Mouse (Mus musculus): Measurements from ENCODE around the gene Ngdn.
"Not testable (repeated sequence)": the region's sequence is repeated elsewhere in the genome, so short reads cannot be mapped to it uniquely, and the experiment has no call there.

Gene Ngdn

DNA sequence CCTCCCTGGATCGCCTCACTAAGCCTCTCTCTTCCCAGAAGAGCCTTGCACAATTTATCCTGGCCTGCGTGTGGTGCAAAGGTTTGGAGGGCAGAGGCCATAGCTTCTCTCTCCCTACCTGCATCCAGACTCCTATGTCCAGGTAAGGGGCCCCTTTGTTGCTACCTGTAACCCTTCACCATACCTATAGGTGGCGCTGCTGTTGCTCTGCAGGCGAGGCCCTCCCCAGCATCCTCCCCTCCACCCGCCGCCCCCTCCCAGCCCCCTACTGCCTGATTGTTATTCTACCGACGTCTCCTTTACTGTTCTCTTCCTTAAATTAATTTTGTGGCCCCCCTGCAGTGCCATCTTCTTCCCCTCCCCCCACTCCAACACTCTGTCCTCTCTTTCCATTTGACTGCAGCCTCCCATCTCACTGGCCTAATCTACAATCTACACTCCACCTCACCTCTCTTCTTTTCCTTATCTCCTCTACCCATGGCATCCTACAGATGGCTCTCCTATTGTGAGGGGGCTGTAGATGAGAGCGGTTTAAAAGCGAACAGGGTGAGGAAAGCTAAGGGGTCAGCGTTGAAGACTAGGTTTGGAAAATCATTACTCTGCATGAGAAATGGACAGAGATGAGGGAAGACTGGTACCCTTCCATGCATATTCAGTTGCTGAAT, 13.9 kb downstream of the Ngdn start:
- no peak for DNase-seq (ENCODE audit: low spot score in 2 of 2)

DNA sequence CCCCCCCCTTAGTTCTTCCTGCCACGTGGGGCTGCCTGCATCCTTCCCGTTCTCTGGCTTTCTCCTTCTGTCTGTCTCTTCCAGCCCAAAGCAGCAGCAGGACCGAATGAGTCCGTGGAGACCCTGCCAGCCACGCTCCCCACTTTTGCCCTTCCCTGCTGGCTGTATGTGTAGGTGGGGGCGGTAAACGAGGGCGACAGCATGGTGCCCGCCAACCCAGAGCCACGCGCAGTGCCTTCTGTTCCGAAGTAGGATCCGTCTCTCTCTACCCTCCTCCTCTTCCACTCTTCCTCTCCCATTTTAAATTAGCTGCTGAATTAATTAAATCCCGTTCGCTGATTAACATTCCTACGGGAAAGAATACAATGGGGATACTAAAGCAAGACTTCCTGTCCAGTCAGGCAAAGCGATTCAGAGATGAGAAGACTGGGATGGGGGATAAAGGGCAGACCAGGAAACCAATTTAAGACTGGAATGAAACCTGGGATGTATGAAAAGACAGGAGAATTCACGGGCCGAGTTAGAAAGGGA, 17.5 kb downstream of the Ngdn start:
- no peak for DNase-seq (ENCODE audit: low spot score in 2 of 2)

GRCm38 (mm10) chr14:55043694-55044093, 28.4 kb downstream of the Ngdn start:
- not testable (repeated sequence) for DNase-seq (ENCODE audit: low spot score in 2 of 2)

DNA sequence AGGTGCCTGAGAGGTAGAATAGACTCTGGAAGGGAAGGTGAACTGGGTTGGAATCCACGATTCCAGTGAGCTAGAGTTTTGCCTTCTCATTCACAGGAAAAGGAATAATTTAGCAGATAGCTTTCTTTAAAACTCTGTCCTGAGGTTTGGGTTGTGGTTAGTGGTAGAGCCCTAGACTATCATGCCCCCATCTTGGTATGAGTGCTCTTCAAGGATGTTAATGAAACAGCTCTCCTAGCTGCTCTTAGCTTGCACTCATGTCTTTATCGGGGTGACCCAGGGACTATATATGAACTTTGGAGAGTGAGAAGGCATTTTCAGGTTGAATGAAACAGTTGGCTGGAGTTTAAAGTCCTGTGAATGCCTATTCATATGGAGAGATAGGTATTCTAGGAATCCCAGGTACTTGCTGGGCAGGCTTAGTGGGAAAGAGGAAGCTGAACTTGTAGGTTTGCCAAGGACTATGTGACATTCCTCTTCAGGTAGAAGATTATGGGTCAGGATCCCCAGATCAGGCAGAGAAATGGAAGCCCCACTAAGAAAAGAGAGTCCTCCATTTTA, 32.8 kb downstream of the Ngdn start:
- DNase-seq (ENCODE audit: low spot score in 2 of 2), result no peak

DNA sequence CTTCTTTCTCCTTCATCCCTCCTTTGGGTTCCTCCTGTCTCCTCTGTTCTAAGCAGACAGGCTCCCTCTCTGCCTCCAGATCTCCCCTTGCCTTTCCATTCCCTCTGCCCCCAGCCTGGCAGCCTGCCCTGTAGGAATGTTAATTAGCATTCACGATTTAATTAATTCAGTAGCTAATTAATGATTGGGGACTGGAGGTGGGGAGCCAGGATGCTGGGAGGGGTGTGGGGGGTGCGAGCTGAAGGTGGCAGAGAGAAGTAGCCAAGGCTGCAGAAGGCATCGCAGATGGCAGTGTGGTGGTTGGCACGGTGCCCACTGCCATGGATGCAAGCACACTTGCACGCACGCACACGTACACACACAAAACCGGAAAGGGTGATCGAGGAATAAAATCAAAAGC, 37.2 kb downstream of the Ngdn start:
- peak in 1 of 2 experiments; percentile 79 for DNase-seq (ENCODE audit: low spot score in 2 of 2)

- DNase-seq (ENCODE audit: low spot score in 2 of 2), result no peak
Measured at GRCm38 (mm10) chr14:55053050-55053449, 37.8 kb downstream of the Ngdn start.

DNA sequence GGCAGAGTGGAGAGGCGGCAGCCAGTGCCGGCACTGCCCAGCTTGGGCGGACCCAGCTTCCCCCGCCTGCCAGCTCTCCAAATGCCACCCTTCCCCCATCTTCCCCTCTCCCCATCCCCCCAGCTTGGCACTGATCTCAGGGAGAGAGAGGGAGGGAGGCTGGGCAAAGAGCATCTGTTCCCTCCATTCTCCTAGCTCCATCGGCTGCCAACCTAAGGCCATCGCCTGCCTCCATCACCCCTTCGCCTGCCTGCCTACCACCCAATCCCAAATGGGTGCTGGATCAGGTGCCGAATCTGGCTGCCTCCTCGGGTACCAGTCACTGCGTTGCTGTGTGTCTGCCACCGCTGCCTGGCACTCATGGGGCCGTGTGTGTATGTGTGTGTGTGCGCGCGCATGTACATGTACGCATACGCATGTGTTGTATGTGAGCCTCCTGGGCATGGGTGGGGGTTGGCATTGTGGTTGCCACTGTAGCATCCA, 38.5 kb downstream of the Ngdn start:
- peak; percentile 83 to 91 for DNase-seq (ENCODE audit: low spot score in 2 of 2)

DNA sequence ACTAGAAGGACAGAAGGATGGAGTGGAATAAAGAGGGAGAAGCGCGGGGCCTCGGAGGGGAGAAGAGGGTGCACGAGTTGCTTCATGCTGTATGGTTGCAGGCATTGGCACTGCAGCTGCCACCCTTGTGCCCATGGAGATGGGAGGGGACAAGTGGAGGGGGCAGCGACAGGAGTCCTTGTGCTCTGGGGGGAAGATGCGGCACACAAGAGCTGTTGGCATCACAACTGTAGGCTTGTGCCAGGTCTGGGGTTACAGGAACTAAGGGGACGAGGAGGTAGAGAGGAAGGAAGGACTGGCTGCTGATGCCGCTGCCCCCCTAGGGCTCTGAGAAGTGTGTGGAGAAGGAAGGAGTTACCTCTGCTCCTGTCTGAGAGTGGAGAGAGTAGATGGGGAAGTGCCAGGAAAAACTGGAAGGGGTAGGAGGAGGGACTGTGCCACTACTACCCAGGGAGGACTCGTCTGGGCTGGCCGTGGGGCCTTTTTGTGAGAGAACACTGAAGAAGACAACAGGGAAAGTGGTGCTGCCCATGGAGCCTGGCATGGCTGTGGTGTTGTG, 39.0 kb downstream of the Ngdn start:
- peak in 1 of 2 experiments; percentile 69 for DNase-seq (ENCODE audit: low spot score in 2 of 2)

DNA sequence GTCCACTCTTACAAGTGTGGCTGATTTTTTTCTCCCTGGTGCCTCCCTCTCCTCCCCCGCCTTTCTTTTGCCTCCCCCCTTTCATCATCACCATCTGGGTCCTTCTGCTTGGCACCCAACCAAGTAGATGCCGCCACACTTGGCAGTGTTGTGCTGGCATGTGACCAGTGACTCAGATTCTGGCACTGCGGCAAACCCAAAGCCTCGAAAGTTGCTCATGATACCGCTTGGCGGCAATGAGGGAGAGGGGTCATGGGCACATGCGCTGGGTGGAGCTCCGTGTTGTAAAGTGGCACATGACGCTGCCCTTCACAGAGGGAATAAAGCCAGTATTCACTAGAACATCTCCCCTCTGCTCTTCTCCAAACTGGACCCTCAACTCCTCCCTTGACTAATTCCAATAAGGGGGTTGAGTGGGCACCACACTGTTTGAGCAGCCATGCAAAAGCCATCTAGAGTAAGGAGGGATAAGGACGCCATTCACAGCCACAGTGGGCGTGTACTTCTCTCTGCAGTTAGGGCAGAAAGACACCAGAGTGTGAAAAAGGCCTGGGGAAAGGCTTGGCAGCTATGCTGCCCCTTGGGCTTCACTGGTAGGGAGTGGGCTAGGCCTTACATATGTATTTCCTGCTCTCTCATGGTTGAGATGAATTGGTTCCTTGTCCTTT, 40.0 kb downstream of the Ngdn start:
- peak; percentile 79 to 95 for DNase-seq (ENCODE audit: low spot score in 2 of 2)

DNA sequence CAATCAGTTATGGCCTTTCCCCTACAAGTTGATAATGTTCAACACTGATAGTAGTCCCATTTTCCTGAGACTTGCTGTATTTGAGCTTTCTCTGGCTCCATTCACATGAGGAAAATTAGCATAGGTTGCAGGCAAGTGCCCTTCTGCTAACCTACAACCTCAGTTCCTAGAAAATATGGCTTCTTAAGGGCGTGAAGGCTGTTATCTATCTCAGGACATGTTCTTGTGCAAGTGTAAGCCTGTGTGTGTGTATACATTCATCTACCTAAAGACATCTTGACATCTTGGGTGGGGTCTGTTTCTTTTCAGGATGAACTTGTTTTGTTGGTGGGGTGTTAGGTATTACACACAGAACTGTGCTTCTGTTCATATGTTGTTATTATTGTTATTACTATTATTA, 43.8 kb downstream of the Ngdn start:
- no peak for DNase-seq (ENCODE audit: low spot score in 2 of 2)

- no peak for DNase-seq (ENCODE audit: low spot score in 2 of 2)
Measured at GRCm38 (mm10) chr14:55059931-55060330, 44.7 kb downstream of the Ngdn start.

- DNase-seq (ENCODE audit: low spot score in 2 of 2), result no peak
Measured at GRCm38 (mm10) chr14:55061845-55062244, 46.6 kb downstream of the Ngdn start.

- DNase-seq (ENCODE audit: low spot score in 2 of 2), result peak in 1 of 2 experiments; percentile 75
Measured at GRCm38 (mm10) chr14:55062626-55063025, 47.4 kb downstream of the Ngdn start.

DNA sequence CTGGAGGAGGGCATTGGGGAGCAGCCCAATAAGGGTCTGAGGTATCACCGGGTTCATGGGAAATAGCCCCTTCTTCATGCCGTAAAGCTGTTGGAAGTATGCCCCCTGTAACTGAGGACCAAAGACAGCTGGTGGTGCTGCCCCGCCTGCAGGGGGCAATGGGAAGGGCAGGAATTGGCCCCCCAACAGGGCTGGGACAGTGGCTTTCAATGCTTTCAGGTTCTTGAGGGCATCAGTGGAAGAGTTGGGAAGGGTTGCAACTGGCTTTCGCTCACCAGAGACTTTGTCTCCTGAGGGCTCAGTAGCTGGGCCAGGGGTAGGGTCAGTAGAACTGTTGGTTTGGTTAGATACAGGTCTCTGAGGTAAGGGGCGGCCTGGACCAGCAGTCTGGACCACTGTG, 47.9 kb downstream of the Ngdn start:
- DNase-seq (ENCODE audit: low spot score in 2 of 2), result no peak

- peak in 1 of 2 experiments; percentile 32 for DNase-seq (ENCODE audit: low spot score in 2 of 2)
Measured at GRCm38 (mm10) chr14:55063581-55064381, 48.5 kb downstream of the Ngdn start.

GRCm38 (mm10) chr14:55064481-55065370, 49.5 kb downstream of the Ngdn start:
- DNase-seq (ENCODE audit: low spot score in 2 of 2), result no peak

GRCm38 (mm10) chr14:55065391-55065790, 50.1 kb downstream of the Ngdn start:
- DNase-seq (ENCODE audit: low spot score in 2 of 2), result no peak

DNA sequence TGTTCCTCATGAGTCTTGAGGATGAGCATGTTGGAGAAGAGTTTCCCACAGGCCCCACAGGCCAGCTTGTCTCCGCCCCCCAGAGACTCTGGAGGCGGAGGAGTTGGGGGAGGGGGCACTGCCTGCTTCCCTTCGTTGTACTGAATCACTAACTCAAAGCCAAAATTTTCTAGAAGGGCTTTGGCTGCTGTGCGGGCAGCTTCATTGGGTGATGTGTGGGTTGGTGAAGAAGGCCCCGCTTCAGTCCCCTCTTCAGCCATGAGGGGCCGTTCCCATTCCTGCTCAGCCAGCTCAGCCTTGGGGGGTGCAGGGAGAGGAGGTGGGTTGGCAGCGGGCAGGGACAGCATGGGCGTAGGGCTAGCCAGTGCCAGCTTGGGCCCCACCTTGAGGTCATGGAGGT, 50.8 kb downstream of the Ngdn start:
- DNase-seq (ENCODE audit: low spot score in 2 of 2), result no peak

DNA sequence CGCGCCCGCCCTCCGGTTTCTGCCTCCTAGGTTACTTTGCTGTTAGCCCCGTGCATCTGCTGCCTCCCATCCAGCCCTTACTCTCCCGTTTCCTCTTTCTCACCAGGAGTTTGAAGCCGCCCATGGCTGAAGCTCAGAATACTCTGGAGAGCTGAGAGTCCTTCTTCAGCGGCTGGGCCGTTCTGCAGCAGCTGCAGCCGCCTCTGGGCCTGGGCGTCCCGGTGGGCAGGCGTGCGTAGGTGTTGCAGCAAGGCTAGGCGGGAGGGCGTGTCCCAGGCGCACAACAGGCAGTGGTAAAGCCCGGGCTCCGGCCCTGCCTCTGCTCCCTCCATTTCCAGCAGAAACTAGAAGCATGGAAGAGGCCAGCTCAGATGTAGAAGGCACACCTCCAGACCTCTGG, 56.5 kb downstream of the Ngdn start:
- DNase-seq (ENCODE audit: low spot score in 2 of 2), result no peak
